Mouse (Mus musculus) urinary bladder, postnatal 25 days (tissue): Measurements from ENCODE around the gene Kdm5b.

Experiments used
- DNase-seq: peaks from one replicate; pipeline ENCODE4 v3.0.0; 2022; ENCODE audit warnings: low spot score

The Kdm5b gene

DNA sequence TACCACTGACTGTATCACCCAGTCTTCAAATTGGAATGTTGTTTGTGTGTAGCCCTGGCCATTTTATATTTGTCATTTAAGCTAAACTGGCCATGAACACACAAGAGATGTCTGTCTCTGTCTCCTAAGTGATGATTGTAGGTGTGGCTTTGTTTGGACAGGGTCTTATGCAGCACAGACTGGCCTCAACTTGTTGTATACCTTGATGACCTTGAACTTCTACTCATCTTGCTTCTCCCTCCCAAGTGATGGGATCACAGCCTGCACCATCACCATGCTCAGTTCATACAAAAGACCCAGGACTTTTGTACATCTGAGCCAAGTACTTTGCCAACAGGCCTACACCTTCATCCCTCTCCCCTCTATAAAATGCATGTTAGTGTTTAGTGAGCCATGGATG lies 29.7 kb downstream of the Kdm5b start:
- DNase-seq = no peak

DNA sequence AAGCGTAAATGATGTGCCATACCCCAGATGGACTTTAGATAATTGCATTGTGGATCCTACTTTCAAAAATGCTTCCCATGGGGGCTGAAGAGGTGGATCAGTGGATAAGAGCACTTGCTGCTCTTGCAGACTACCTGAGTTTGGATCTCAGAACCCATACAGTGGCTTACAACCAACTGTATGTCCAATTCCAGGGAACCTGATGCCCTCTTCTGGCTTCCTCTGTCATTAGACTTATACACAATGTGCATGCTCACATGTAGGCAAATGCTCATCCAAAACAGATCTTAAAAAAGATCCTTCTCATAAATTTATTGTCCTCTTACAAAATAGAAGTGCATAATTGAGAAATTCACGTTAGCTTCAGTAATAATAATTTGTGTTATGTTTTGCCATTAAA lies 31.8 kb downstream of the Kdm5b start:
- no peak for DNase-seq

DNA sequence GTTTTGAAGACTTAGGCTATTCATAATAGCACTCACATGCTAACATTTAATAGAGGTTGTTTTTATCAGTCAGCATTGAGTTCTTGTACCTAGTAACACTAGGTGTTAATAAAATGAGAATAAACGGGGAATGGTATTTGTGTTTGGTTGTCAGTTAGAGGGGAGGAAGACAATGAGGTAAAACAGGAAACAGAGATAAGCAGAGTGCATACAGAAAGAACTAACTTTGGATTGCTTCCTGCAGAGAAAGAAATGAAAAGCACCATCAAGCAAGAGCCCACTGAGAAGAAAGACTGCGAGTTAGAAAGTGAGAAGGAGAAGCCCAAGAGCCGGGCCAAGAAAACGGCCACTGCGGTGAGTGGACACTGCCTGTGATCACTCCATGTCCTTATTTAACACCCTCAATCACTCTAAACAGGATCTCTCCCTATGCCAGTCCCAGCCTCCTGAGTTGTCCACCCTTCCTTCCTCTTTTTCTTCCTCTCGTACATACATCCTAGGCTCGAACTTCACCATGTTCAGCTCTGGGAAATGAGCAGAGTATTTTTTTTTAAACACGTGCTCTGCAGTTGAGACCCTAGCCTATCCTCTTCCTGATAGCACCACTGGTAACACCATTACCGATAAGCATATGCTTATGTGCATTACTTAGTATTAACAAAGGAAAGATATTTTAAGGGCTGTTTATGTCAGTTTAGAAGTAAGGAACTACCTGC lies 37.5 kb downstream of the Kdm5b start:
- DNase-seq = no peak

DNA sequence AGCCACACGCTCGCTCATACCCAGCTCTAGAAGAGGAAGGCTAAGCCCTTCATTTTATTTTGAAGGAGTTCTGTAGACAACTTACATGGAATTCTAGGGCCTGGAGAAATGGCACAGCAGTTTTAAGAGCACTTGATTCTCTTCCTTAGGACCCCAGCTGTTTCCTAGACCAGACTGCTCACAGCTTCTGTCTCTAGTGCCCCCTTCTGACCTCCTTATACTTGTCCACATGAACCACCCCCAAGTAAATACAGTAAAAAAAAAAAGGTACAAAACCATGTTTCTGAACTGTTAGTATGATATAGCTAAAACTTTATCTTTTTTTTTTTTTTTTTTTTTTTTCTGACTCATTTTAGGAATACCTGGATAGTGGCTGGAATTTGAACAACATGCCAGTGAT lies 44.1 kb downstream of the Kdm5b start:
- DNase-seq = no peak

DNA sequence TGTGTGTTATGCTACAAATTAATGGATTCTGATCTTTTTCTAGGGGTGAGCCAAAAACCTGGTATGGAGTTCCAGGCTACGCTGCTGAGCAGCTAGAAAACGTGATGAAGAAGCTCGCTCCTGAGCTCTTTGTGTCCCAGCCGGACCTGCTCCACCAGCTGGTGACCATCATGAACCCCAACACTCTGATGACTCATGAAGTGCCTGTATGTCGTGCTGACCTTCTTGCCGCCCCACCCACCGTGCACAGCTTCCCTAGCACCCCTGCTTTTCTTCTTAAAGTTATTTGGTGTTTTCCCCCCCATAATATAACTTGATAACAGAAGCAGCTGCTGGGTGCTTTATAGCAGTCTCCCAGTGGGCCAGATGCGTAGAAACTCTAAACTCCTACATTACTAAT lies 45.7 kb downstream of the Kdm5b start:
- DNase-seq = peak; percentile 13

DNA sequence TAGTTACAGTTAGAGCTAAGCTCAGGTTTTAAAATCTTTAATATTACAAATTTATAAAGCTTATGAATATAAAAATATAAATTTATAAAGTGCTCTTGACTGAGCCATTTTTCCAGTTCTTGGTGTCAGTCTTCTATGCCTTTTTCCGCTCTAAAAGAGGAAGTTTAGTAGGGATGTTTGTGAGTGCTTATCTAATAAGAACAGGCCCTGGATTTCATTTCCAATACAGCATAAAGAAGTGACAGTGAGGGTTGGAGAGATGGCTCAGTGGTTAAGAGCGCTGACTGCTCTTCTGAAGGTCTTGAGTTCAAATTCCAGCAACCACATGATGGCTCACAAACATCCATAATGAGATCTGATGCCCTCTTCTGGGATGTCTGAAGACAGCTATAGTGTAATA lies 46.4 kb downstream of the Kdm5b start:
- no peak for DNase-seq

- no peak for DNase-seq
These were observed 47.3 kb downstream of the Kdm5b start for GRCm38 (mm10) chr1:134607279-134607678.

DNA sequence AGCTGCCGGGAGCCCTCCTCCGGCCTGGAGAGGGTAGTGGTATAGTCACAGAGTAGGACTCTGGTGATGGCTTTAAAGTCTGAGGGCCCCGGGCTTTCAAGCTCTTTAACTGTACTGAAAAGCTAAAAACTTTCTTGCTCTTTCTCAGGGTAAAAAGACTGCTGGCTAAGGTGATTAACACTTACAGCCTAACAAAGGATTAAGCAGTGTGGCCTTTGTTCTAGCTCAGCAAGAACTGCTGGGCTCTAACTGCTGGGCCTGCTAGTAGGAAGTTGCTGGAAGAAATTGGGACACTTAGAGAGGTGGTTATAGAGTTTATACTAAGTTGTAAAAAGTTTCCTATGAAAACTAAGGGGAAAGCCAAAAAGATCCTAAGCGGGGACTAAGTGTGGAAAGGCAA lies 49.2 kb downstream of the Kdm5b start:
- no peak for DNase-seq

DNA sequence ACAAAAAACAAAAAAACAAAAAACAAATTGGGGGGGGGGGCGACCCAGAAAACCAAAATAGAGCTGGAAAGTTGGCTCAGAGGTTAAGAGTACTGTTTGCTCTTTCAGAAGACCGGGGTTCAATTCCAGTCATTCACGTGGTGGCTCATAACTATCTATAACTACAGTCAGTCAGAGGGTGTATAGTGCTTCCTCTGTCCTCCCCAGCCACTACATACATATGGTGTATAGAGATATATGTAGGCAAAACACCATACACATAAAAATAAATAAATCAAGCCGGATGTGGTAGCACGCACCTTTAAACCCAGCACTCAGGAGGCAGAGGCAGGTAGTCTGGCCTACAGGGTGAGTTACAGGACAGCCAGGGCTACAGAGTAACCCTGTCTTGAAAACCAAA lies 54.6 kb downstream of the Kdm5b start:
- no peak for DNase-seq

GRCm38 (mm10) chr1:134614988-134615387 lies 55.0 kb downstream of the Kdm5b start:
- DNase-seq = no peak

DNA sequence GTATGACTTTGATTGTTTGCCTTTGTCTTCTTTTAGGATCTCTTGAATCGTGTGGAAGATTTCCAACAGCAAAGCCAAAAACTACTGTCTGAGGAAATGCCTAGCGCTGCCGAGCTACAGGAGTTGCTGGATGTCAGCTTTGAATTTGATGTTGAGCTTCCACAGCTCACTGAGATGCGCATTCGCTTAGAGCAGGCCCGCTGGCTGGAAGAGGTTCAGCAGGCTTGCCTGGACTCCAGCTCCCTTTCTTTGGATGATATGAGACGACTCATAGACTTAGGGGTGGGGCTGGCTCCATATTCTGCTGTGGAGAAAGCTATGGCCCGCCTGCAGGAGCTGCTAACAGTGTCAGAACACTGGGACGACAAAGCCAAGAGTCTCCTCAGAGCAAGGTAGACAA lies 57.7 kb downstream of the Kdm5b start:
- DNase-seq = no peak

DNA sequence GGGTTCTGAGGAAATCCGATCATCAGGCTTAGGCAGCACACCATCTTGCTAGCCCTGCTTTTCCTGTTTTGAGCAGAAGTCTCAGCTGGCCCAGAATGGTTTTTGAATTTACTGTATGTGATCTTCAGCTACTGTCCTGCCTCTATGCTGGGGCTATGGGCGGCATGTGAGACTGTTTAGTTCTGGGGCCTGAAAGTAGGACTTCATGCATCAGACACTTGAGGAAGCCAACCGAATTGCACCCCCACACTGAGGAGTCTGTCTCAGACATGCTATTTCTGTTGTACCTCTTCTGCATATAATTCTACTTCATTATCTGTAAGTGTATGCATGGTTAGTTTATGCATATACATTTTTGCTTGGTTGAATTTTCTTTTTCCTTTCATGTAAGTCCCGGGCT lies 65.4 kb downstream of the Kdm5b start:
- DNase-seq = no peak

DNA sequence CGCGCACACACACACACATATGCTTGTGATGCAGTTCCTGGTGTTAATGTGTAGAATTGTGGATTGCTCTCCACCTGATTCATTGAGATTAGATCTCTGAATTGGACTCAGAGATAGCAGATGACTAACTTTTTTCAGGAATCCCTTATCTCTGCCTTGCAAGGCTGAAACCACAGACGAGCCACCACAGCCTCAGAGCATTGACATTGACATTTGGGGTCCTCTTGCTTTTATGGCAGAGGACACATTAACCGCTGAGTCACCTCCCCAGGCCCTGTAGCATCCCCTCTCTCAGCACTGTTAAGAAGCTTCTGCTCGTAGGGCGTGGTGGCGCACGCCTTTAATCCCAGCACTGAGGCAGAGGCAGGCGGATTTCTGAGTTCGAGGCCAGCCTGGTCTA lies 69.5 kb downstream of the Kdm5b start:
- no peak for DNase-seq

DNA sequence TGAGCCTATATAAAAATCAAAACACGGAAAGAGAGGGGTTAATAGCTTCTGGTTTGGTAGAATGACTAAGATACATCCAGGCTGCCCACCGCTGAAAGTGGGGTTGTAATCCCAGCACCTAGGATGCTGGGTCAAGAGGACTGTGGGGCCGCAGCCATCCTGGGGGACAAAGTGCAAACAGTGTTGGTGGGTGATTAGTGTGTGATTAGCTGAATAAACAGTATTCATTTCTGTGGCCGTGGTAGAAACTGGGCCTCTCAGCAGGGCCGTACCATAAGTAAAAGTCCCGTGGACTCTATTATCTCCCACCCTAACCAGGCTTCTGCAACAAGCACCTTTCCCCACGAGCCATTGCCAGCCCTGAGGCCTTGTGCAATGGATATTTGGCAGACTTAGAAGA lies 74.3 kb downstream of the Kdm5b start:
- DNase-seq = no peak

DNA sequence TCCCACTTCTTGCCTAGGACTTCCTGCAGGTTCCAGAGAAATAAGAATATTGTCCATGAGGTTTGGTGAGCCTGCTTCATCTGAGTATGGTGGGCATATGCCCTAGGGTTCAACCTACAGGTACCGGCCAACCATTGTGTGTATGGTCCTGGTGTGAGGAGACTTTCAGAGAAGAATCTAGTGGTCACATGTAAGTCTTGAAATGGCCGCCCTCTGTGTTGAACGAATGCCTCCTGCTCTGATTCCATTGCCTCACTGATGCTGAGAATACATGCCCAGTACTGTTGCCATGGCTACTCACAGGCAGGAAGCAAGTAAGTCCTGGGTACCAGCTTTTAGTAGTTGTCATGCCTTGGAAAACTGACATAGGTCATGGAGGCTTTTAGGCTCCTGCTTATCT lies 76.3 kb downstream of the Kdm5b start:
- DNase-seq = no peak

GRCm38 (mm10) chr1:134636684-134637083 lies 76.7 kb downstream of the Kdm5b start:
- no peak for DNase-seq

DNA sequence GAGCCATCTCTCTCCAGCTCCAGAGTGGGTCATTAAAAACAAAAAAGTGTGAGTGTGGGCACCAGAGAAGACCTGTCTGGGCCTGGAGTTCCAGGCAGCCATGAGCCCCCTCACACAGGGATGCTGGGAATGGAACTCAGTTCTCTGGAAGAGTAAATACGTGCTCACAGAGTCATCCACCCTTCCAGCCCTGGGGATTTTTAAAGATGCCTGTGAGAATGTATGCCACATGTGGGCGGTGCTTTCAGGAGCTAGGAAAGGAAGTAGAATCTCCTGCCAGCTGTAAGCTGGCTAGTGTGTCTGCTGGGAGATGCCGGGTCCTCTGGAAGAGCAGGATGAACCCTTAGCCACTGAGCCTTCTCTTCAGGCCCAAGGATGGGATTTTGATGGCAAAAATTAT lies 78.1 kb downstream of the Kdm5b start:
- DNase-seq = no peak

DNA sequence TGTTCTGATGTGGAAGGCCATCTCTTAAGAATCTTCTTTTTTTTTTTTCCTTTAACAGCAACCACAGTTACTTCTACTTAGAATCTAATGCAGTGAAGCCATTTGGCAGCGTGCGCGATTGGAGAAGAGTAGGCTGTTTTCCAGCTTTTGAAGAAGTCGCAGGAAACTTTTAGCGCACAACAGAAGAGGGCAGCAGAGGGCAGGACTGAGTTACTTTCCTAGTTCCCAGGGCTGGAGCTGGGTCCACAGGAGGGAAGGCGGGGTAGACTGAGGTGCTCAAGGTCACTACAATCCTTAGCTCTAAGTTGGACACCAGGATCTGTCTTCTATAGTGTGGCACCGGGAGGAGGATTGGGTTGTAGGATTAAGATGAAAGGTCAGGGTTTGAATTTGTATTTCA lies 78.6 kb downstream of the Kdm5b start:
- DNase-seq = peak; percentile 34

- no peak for DNase-seq
These were observed 79.5 kb downstream of the Kdm5b start for GRCm38 (mm10) chr1:134639460-134639859.

GRCm38 (mm10) chr1:134641507-134641906 lies 81.5 kb downstream of the Kdm5b start:
- DNase-seq = no peak

DNA sequence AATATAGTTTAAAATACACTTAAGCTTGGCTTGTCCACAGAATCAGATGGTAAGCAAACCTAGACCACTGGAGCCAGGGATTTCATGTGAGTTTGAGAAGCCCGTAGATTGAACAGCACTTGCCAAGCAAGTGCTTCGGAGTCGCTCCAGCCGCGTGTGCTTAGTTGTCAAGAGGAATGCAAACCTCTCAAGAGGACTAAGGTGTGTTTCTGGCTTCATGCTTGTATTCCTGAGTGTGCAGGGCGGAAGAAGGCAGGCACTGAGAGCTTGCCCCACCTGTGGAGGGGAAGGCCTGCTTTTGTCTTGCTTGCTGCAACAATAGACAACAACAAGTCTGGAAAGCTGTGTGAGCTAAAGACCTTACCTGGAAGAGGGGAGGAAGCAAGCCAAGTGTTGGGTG lies 83.7 kb downstream of the Kdm5b start:
- no peak for DNase-seq

GRCm38 (mm10) chr1:134645408-134646200 lies 85.6 kb downstream of the Kdm5b start:
- DNase-seq = no peak

DNA sequence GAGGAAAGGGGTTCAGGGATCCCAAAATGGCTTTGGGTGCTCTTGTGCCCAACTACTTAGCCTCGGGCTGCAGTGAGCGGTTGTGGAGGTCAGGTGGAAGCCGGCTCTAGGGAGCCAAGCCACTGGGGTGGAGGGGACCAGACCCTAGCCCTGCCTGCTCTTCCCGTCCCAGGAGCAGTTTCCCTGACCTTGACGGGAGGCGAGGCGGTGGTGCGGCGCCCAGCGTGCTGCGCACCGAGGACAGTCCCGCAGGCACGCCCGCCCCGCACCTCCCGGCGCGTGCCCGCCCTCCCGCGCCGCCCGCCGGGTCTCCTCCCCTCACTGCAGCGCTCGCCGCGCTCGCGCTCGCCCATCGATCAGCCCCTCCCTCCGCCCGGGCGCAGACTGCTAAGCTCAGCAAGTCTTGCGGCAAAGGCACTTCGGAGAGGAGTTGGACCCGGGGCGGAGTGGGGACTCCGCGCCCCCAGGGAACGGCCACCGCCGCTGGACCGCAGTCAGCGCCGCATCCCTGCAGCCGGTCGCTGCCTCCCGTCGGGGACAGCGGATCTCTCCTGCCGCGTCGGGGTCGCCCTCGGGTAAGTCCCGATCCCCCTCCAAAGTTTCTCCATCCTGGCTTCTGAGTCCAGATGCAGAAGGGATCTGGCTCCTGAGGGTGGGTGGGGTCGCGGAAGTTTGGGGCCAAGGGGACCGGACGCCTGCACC lies 86.4 kb downstream of the Kdm5b start, which contains the start of gene Syt2:
Gene Syt2, plus strand, starts transcription at position 417 of the 702 bp plus-strand sequence.
- no peak for DNase-seq
